Mouse (Mus musculus): ENCODE results near the gene Ctdsp2. TPM values are rescaled to one million over a fixed set of nuclear protein-coding genes. Genes with fewer than 3 reads are reported as not detected.

The Ctdsp2 gene
- polyA plus RNA-seq, 1 experiment from 2014 or later = 10.7 TPM

DNA sequence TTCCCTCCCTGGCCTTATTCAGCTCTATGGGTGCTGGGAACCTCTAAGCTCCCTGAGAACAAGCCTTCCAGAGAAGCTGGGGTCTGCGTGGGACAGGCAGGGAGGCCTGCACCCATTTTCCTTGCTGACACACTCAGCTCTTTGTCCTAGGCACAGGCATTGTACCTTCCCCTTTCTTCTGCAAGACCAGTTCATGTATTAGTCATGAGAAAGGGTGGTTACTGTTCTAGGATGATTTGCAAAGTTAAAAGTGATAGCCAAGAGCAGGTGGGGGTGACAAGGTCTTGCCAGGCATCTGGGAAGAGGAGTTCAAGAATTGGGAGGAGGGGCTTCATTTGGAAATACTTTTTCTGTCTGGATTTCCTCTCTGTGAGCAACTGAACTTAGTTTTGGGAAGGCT lies 23.5 kb downstream of the Ctdsp2 start:
- H3K4me3 ChIP-seq (ENCODE audit: low read depth, low read length) = no peak overlapping the region
- no peaks in the 10 kb centered on the region for H3K9me3 ChIP-seq (ENCODE audit: low read length)
- H3K9ac ChIP-seq (replicated peaks) = no peak overlapping the region
- no peaks in the 10 kb centered on the region for H3K4me1 ChIP-seq (ENCODE audit: insufficient read depth)
- ATAC-seq (no peak), DNase-seq (no peak)
- TF ChIP-seq EP300 (IDR thresholded peaks at IDR 0.05; ENCODE audit: low read depth) (no peak), CTCF (IDR thresholded peaks at IDR 0.05; ENCODE audit: low read depth) (no peak)
- 70% methylated on average over 1 of the region's 1 CpGs for WGBS (ENCODE audit: insufficient replicate concordance)
- H3K27me3 ChIP-seq (ENCODE audit: insufficient read depth, low read length) = no peaks in the 10 kb centered on the region
- H3K27ac ChIP-seq (ENCODE audit: low read depth) = no peak overlapping the region
- no peak overlapping the region for H3K4me2 ChIP-seq (ENCODE audit: low read depth, low read length)
- H3K36me3 ChIP-seq (replicated peaks; ENCODE audit: insufficient read depth, low read length) = peaks cover 17% of the 10 kb centered on the region

DNA sequence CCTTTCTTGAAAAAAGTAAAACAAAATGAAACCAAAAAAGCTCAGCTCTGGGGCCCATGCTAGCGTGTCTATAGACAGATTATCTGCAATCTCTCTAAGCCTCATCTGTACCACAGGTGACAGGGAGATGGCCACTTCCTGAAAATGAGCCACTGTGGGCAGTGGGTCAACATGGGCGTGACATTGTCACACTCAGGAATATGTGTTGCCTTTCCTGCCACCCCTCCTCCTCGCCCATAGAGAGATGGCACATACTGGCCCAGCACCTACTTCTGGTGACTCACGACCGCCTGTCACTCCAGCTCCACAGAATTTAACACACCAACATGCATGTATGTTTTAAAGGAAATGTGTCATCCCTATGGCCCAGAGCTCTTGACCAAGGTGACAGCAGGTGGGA lies 24.2 kb downstream of the Ctdsp2 start:
- DNase-seq (no peak), ATAC-seq (no peak)
- 62% methylated on average over 5 of the region's 5 CpGs for WGBS (ENCODE audit: insufficient replicate concordance)
- Histone ChIP-seq H3K9ac (replicated peaks) (no peak overlapping the region), H3K4me3 (ENCODE audit: low read depth, low read length) (no peak overlapping the region), H3K4me1 (ENCODE audit: insufficient read depth) (no peaks in the 10 kb centered on the region), H3K36me3 (replicated peaks; ENCODE audit: insufficient read depth, low read length) (peaks cover 11% of the 10 kb centered on the region), H3K27ac (ENCODE audit: low read depth) (no peak overlapping the region), H3K27me3 (ENCODE audit: insufficient read depth, low read length) (no peaks in the 10 kb centered on the region), H3K4me2 (ENCODE audit: low read depth, low read length) (no peak overlapping the region), H3K9me3 (ENCODE audit: low read length) (no peaks in the 10 kb centered on the region)
- TF ChIP-seq CTCF (IDR thresholded peaks at IDR 0.05; ENCODE audit: low read depth) (no peak), EP300 (IDR thresholded peaks at IDR 0.05; ENCODE audit: low read depth) (no peak)

DNA sequence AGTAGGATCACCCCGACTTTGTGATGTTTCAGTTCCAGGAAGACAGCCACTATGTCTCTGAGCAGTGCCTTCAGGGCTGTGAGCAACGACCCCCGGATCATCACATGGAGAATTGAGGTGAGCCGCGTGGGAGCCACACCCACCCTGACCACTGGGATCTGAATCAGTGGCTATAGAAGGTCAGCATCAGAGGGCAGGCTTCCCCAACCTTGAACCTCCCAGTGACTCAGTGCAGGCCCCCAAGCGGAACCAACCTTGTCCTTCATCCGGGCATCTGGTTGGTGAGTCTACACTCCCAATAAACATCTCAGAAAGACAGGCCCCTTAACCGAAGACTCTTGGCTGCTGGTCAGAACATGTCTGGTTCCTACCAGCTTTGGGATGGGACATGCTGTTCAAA lies 24.8 kb downstream of the Ctdsp2 start:
- 75% methylated on average over 8 of the region's 8 CpGs for WGBS (ENCODE audit: insufficient replicate concordance)
- H3K4me3 ChIP-seq (ENCODE audit: low read depth, low read length) = no peak overlapping the region
- no peak overlapping the region for H3K9ac ChIP-seq (replicated peaks)
- no peak overlapping the region for H3K27ac ChIP-seq (ENCODE audit: low read depth)
- no peaks in the 10 kb centered on the region for H3K4me1 ChIP-seq (ENCODE audit: insufficient read depth)
- H3K4me2 ChIP-seq (ENCODE audit: low read depth, low read length) = no peak overlapping the region
- DNase-seq (no peak), ATAC-seq (no peak)
- H3K27me3 ChIP-seq (ENCODE audit: insufficient read depth, low read length) = no peaks in the 10 kb centered on the region
- H3K36me3 ChIP-seq (replicated peaks; ENCODE audit: insufficient read depth, low read length) = peaks cover 6% of the 10 kb centered on the region; the same call in 1 of the 2 replicates
- H3K9me3 ChIP-seq (ENCODE audit: low read length) = no peaks in the 10 kb centered on the region
- TF ChIP-seq CTCF (IDR thresholded peaks at IDR 0.05; ENCODE audit: low read depth) (no peak), EP300 (IDR thresholded peaks at IDR 0.05; ENCODE audit: low read depth) (no peak)

DNA sequence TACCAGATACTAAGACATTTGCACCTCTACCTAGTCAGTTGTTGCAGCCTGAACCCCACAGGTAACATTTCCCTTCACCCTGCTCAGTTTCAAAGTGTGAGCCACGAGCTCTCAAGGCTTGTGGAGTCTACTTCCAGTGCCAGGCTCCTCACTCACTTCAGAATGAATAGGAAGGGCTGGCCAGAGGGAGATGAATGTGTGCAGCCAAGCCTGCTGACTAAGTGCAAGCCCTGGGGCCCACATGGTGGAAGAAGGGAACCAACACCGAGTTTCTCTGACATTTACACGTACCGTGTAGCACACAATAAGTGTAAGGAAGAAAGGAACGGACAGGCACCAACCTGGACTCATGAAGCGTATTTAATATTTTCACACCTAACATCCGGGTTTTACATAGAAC lies 25.3 kb downstream of the Ctdsp2 start:
- Histone ChIP-seq H3K27ac (ENCODE audit: low read depth) (no peak overlapping the region), H3K4me3 (ENCODE audit: low read depth, low read length) (no peak overlapping the region), H3K4me1 (ENCODE audit: insufficient read depth) (no peaks in the 10 kb centered on the region), H3K9me3 (ENCODE audit: low read length) (no peaks in the 10 kb centered on the region), H3K9ac (replicated peaks) (no peak overlapping the region), H3K4me2 (ENCODE audit: low read depth, low read length) (no peak overlapping the region), H3K27me3 (ENCODE audit: insufficient read depth, low read length) (no peaks in the 10 kb centered on the region), H3K36me3 (replicated peaks; ENCODE audit: insufficient read depth, low read length) (peaks cover 2% of the 10 kb centered on the region; the same call in 1 of the 2 replicates)
- TF ChIP-seq EP300 (IDR thresholded peaks at IDR 0.05; ENCODE audit: low read depth) (no peak), CTCF (IDR thresholded peaks at IDR 0.05; ENCODE audit: low read depth) (no peak)
- 71% methylated on average over 7 of the region's 7 CpGs for WGBS (ENCODE audit: insufficient replicate concordance)
- no peak for ATAC-seq
- no peak for DNase-seq

DNA sequence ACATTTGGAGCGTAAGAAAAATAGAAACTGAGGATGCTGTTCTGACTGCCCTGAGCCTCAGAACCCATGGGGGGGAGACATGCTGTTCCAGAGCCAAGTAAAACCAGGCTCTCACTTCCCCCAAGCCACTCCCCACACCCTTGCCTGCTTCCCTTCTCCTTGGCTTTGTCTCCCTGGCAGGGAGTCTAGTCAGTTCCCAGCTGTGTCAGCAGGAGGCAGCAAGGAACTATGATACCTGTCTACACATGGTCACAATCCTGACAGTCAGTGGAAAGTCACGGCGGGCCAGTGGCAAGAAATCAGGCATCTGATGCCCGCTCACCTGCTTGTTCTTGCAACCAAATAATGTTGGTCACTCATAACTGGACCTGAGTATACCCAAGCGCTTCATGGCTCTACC lies 38.0 kb downstream of the Ctdsp2 start:
- Histone ChIP-seq H3K4me2 (ENCODE audit: low read depth, low read length) (no peak overlapping the region), H3K9me3 (ENCODE audit: low read length) (no peaks in the 10 kb centered on the region), H3K4me3 (ENCODE audit: low read depth, low read length) (no peak overlapping the region), H3K4me1 (ENCODE audit: insufficient read depth) (no peaks in the 10 kb centered on the region), H3K27me3 (ENCODE audit: insufficient read depth, low read length) (no peaks in the 10 kb centered on the region; the same call in 1 of the 2 replicates), H3K9ac (replicated peaks) (no peak overlapping the region), H3K36me3 (replicated peaks; ENCODE audit: insufficient read depth, low read length) (no peaks in the 10 kb centered on the region), H3K27ac (ENCODE audit: low read depth) (no peak overlapping the region)
- TF ChIP-seq EP300 (IDR thresholded peaks at IDR 0.05; ENCODE audit: low read depth) (no peak), CTCF (IDR thresholded peaks at IDR 0.05; ENCODE audit: low read depth) (peak; percentile 54)
- ATAC-seq (no peak), DNase-seq (no peak)
- 61% methylated on average over 5 of the region's 5 CpGs for WGBS (ENCODE audit: insufficient replicate concordance)

DNA sequence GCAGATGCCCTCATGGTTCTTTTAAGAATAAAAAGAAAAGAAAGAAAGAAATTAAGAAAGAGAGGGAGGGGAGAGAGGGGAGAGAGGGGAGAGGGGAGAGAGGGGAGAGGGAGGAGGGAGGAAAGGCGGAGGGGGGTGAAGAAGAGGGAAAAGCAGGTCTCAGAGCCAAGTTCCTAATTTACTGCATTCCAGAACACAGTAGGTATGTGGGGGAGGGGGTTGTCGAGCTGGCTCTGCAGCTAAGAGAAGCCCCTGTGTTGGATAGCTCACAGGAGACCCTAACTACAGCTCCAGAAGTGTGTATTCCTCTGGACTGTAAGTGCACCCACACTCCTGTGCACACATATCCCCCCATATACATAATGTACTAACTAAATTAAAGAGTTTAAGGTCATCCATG lies 38.6 kb downstream of the Ctdsp2 start:
- H3K27me3 ChIP-seq (ENCODE audit: insufficient read depth, low read length) = no peaks in the 10 kb centered on the region; the same call in 1 of the 2 replicates
- H3K9ac ChIP-seq (replicated peaks) = no peak overlapping the region
- DNase-seq = no peak
- ATAC-seq = no peak
- no peak overlapping the region for H3K4me2 ChIP-seq (ENCODE audit: low read depth, low read length)
- H3K4me1 ChIP-seq (ENCODE audit: insufficient read depth) = no peaks in the 10 kb centered on the region
- H3K9me3 ChIP-seq (ENCODE audit: low read length) = no peaks in the 10 kb centered on the region
- H3K36me3 ChIP-seq (replicated peaks; ENCODE audit: insufficient read depth, low read length) = 0 out of 2 replicates have a peak, but pooled peaks cover 2% of the 10 kb centered on the region
- 19% methylated on average over 2 of the region's 2 CpGs for WGBS (ENCODE audit: insufficient replicate concordance)
- no peak for TF ChIP-seq EP300 (IDR thresholded peaks at IDR 0.05; ENCODE audit: low read depth)
- TF ChIP-seq CTCF (IDR thresholded peaks at IDR 0.05; ENCODE audit: low read depth) = no peak
- H3K27ac ChIP-seq (ENCODE audit: low read depth) = no peak overlapping the region
- H3K4me3 ChIP-seq (ENCODE audit: low read depth, low read length) = no peak overlapping the region

DNA sequence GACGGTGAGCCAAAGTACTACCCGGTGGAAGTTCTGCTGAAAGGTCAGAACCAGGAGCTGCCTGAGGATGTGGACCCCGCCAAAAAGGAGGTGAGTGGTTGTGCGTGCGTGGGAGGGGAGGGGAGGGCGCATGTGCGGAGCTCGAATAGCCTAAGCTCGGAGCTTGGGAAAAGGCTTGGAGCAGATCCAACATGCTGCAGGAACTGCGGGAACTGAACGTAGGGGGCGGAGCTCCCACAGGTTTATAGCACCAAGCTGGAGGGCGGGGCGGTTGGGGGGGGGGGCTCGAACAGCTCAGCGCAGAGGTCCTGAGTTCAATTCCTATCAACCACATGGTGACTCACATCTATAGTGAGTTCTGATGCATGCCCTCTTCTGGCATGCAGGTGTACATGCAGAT lies 39.9 kb downstream of the Ctdsp2 start:
- Histone ChIP-seq H3K27me3 (ENCODE audit: insufficient read depth, low read length) (no peaks in the 10 kb centered on the region; the same call in 1 of the 2 replicates), H3K36me3 (replicated peaks; ENCODE audit: insufficient read depth, low read length) (peaks cover 11% of the 10 kb centered on the region), H3K4me2 (ENCODE audit: low read depth, low read length) (no peak overlapping the region), H3K9ac (replicated peaks) (no peak overlapping the region), H3K27ac (ENCODE audit: low read depth) (no peak overlapping the region), H3K4me3 (ENCODE audit: low read depth, low read length) (no peak overlapping the region), H3K4me1 (ENCODE audit: insufficient read depth) (no peaks in the 10 kb centered on the region), H3K9me3 (ENCODE audit: low read length) (no peaks in the 10 kb centered on the region)
- DNase-seq (no peak), ATAC-seq (no peak)
- WGBS (ENCODE audit: insufficient replicate concordance) = 82% methylated on average over 16 of the region's 16 CpGs
- TF ChIP-seq CTCF (IDR thresholded peaks at IDR 0.05; ENCODE audit: low read depth) (no peak), EP300 (IDR thresholded peaks at IDR 0.05; ENCODE audit: low read depth) (no peak)
